Mouse (Mus musculus) MEL (cell line): Measurements from ENCODE around the gene Ahrr.

Source experiments
- CHD1 ChIP-seq: IDR thresholded peaks from 2 replicates; pipeline ENCODE4 v1.6.1; 2012; ENCODE audit warnings: low read depth, mild to moderate bottlenecking, inconsistent platforms, low read length, improper control_type of control experiment
- MAFK ChIP-seq: IDR thresholded peaks from 2 replicates; pipeline ENCODE4 v1.6.1; 2011; ENCODE audit warnings: low read depth, mild to moderate bottlenecking, low read length, improper control_type of control experiment, borderline replicate concordance
- MXI1 ChIP-seq: IDR thresholded peaks from 2 replicates; pipeline ENCODE4 v1.6.1; 2011; ENCODE audit warnings: mild to moderate bottlenecking, low read depth, low read length, improper control_type of control experiment
- NELFE ChIP-seq: IDR thresholded peaks from 2 replicates; pipeline ENCODE4 v1.6.1; 2011; ENCODE audit warnings: low read depth, low read length, improper control_type of control experiment
- ZNF384 ChIP-seq: IDR thresholded peaks from 2 replicates; pipeline ENCODE4 v1.6.1; 2012; ENCODE audit warnings: low read depth, mild to moderate bottlenecking, inconsistent platforms, low read length, improper control_type of control experiment

DNA sequence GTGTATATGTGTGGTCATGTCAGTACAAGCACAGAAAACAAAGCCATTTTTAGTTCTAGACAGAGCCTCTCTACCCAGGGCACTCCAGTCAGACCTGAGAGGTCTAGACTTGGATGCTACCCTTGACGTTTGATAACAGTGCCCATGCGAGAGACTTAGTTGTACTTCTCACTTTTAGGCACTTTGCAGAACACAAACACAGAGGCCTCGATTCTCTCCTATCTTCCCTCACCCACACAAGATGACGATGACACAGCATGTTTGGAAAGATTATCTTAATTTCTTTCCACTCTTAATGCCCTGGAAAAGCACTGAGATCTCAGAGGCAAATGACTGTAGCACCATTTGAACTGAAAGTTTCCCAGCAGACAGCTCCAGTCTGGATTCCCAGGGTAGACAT is 16.4 kb downstream of the Ahrr start:
- no peak for TF ChIP-seq MXI1
- no peak for TF ChIP-seq ZNF384
- no peak for TF ChIP-seq MAFK
- TF ChIP-seq NELFE = no peak
- no peak for TF ChIP-seq CHD1
